ENCODE assay signal across 8 mouse cellular contexts in genomic region chr3:109122641-109123530, GRCm38 (mm10). TPM values are rescaled to one million over a fixed set of nuclear protein-coding genes. Genes with fewer than 3 reads are reported as not detected.
A peak's percentile ranks its signal among the peaks of the same experiment; 100 is the strongest.
DNase-seq lines count a peak whose midpoint lies in the region; ATAC-seq and TF ChIP-seq lines count a peak whose summit lies in the region.

Gene Slc25a24, plus strand, starts transcription at chr3:109123149.

- peak within 1 kb of the TSS; percentile 69 for H3K4me3 ChIP-seq in kidney, adult 2 months (ENCODE audit: insufficient read depth, low read depth, low read length)
- H3K4me3 ChIP-seq in liver, embryonic 15.5 days (replicated peaks): peak within 1 kb of the TSS; percentile 64
- H3K4me3 ChIP-seq in stomach, postnatal 0 days (ENCODE audit: low read depth, low read length): peak within 1 kb of the TSS; percentile 85

- no peak for TF ChIP-seq EP300 in stomach, postnatal 0 days (optimal IDR thresholded peaks at IDR 0.05)

- no peak for TF ChIP-seq POLR2A in kidney, adult 2 months (IDR thresholded peaks at IDR 0.05; ENCODE audit: low read depth, low read length)

- 2% methylated on average over 46 of the region's 49 CpGs for WGBS in kidney, adult 2 months
- WGBS in liver, embryonic 15.5 days (ENCODE audit: insufficient replicate concordance): 1% methylated on average over 46 of the region's 49 CpGs
- under 1% methylated on average over 23 of the region's 49 CpGs for WGBS in stomach, postnatal 0 days

- H3K9ac ChIP-seq in liver, embryonic 15.5 days: peak within 1 kb of the TSS; percentile 58
- H3K9ac ChIP-seq in stomach, postnatal 0 days (ENCODE audit: low read length): peak within 1 kb of the TSS; percentile 95

- H3K36me3 ChIP-seq in kidney, adult 2 months (ENCODE audit: control insufficient read depth, insufficient read depth, low read length): no peaks in the 10 kb centered on the region
- H3K36me3 ChIP-seq in liver, embryonic 15.5 days (replicated peaks): no peaks in the 10 kb centered on the region
- H3K36me3 ChIP-seq in stomach, postnatal 0 days (ENCODE audit: control insufficient read depth, insufficient read depth, low read length): no peaks in the 10 kb centered on the region

- H3K9me3 ChIP-seq in liver, embryonic 15.5 days (replicated peaks): no peaks in the 10 kb centered on the region
- H3K9me3 ChIP-seq in stomach, postnatal 0 days (ENCODE audit: control insufficient read depth, low read length): no peaks in the 10 kb centered on the region

- DNase-seq in 3T3-L1 (ENCODE audit: low read depth, low spot score) (peak; percentile 79), WW6 (ENCODE audit: low read depth, low spot score) (peak; percentile 5)
- DNase-seq in embryo, embryonic 9.5 days (ENCODE audit: extremely low spot score): peak; percentile 74
- DNase-seq in heart, adult 18-20 months: peak; percentile 35 to 72
- DNase-seq in kidney, adult 2 months: peak; percentile 40
- peak; percentile 79 for DNase-seq in neural tube, embryonic 10.5 days (ENCODE audit: extremely low spot score, low spot score)
- peak; percentile 79 for DNase-seq in stomach, postnatal 0 days (ENCODE audit: low spot score)

- no peak for TF ChIP-seq CTCF in kidney, adult 2 months (conservative IDR thresholded peaks at IDR 0.05; ENCODE audit: insufficient read depth, insufficient read length, low read depth, low read length)
- TF ChIP-seq CTCF in stomach, postnatal 0 days (IDR thresholded peaks at IDR 0.05; ENCODE audit: low read depth): no peak; the same call in 1 of the 2 replicates

- peak within 1 kb of the TSS; percentile 43 for H3K27ac ChIP-seq in kidney, adult 2 months (ENCODE audit: insufficient read depth, low read depth, low read length)
- 0 out of 2 replicates have a peak within 1 kb of the TSS, but pooled peaks have one; percentile 33 for H3K27ac ChIP-seq in liver, embryonic 15.5 days (replicated peaks)
- peak within 1 kb of the TSS; percentile 98 for H3K27ac ChIP-seq in stomach, postnatal 0 days (replicated peaks)

- H3K4me2 ChIP-seq in liver, embryonic 15.5 days: peak within 1 kb of the TSS; percentile 82
- H3K4me2 ChIP-seq in stomach, postnatal 0 days (replicated peaks; ENCODE audit: low read depth): peak within 1 kb of the TSS; percentile 80

- ATAC-seq in liver, embryonic 15.5 days (ENCODE audit: insufficient read depth): peak; percentile 79
- peak; percentile 93 for ATAC-seq in stomach, postnatal 0 days (ENCODE audit: low FRiP score, low TSS enrichment)

- no peaks in the 10 kb centered on the region for H3K4me1 ChIP-seq in kidney, adult 2 months (ENCODE audit: control insufficient read depth, insufficient read depth, low read length)
- H3K4me1 ChIP-seq in liver, embryonic 15.5 days (replicated peaks): peaks cover 15% of the 10 kb centered on the region
- peaks cover 4% of the 10 kb centered on the region; the same call in 1 of the 2 replicates for H3K4me1 ChIP-seq in stomach, postnatal 0 days (replicated peaks; ENCODE audit: control insufficient read depth, insufficient read depth)

- no peaks in the 10 kb centered on the region for H3K27me3 ChIP-seq in kidney, adult 2 months (replicated peaks; ENCODE audit: control insufficient read depth, insufficient read depth, low read length)
- H3K27me3 ChIP-seq in liver, embryonic 15.5 days: peaks cover 6% of the 10 kb centered on the region; the same call in 1 of the 2 replicates
- H3K27me3 ChIP-seq in stomach, postnatal 0 days (ENCODE audit: control insufficient read depth, insufficient read depth, low read length): no peaks in the 10 kb centered on the region

RNA-seq across cellular contexts. Expression of gene Slc25a24, which starts in this region (rescaled TPM):
- 1 to 10 TPM; 6.0 to 7.4 TPM for total RNA-seq in heart, adult 18-20 months (2021)
- 1.6 and 1.9 TPM in 2 replicates for polyA plus RNA-seq in kidney, adult 2 months (2012; rRNA removed)
- 3.8 and 4.8 TPM in 2 replicates for polyA plus RNA-seq in liver, embryonic 15.5 days (2015; fragmentation: Nextera tagmentation; extraction: Ambion mirVana)
- 22.4 and 24.0 TPM in 2 replicates for polyA plus RNA-seq in stomach, postnatal 0 days (2015; fragmentation: Nextera tagmentation; extraction: Ambion mirVana)

Comparison
In these comparisons a context has a peak if more than half of its experiments do, and no peak if none do; other contexts are left out.
1. Peak in every context shown above with its lines: DNase-seq, ATAC-seq, H3K4me3 ChIP-seq and H3K27ac ChIP-seq.
2. DNase-seq: peak in every context shown above with its lines; median percentile 79 in 3T3-L1; 79 in neural tube, embryonic 10.5 days; 79 in stomach, postnatal 0 days; 74 in embryo, embryonic 9.5 days; 54 in heart, adult 18-20 months; 40 in kidney, adult 2 months; 5 in WW6.
3. H3K27ac ChIP-seq: peak in every context shown above with its lines; median percentile 98 in stomach, postnatal 0 days; 43 in kidney, adult 2 months; 33 in liver, embryonic 15.5 days.